Mouse (Mus musculus): ENCODE measurements at regions not wholly inside any gene's neighbourhood (a gene's known extent, or its start where the extent isn't known, plus 50 kb on each side); places are given as distances from the start of the nearest gene placed in this dataset.

- TF ChIP-seq CTCF (IDR thresholded peaks at IDR 0.05; ENCODE audit: extremely low read depth, insufficient read depth, insufficient read length, insufficient replicate concordance) (no peak), POLR2A (IDR thresholded peaks at IDR 0.05; ENCODE audit: low read depth, low read length) (no peak)
Measured at GRCm38 (mm10) chr12:51045437-51045836, 302.4 kb upstream of the G2e3 start.

Data from spleen, adult 2 months (tissue).